Mouse (Mus musculus): Measurements from ENCODE around the gene Htr1f. TPM values are rescaled to one million over a fixed set of nuclear protein-coding genes. Genes with fewer than 3 reads are reported as not detected.

The Htr1f gene
- polyA plus RNA-seq, 1 experiment: 3.2 TPM

- DNase-seq (ENCODE audit: extremely low spot score in 1 of 2, low spot score in 1 of 2): no peak
Measured at GRCm38 (mm10) chr16:64875384-64875783, 230.3 kb downstream of the Htr1f start.

All from frontal cortex, adult 2 months (tissue).